Mouse (Mus musculus): Measurements from ENCODE around the gene Gata2.

DNA sequence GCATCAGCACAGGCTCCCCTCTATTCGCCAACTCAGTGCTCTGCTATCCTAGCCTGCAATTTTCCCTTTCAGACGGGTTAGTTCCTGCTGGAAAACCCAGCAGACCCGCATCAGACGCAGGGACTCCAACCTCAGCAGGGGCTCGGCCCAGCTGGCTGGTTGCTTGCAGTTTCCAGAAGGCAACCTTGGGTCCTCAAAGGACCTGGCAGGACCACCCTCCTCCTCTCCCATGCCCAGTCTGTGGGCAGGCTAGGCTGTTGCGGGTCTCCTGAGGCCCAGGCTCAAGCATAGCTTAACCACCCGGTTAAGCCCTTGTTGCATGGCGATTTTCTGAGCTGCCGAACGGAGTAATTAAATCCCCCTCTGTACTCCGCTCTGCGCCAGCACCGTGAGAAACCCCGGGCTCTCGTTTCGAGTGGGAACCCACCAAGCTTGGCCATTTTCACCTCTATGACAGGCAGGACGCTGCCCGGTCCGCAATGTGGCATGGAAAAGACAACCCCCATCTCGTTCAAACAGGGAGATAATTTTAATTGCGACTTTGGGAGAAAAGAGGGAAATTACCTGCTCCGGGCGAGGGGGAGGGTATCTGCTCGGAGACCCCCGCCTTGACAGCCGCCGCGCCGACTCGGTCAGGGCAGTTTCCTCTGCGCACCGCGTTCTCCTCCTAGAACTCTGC is 2.5 kb downstream of the Gata2 start:
- TF ChIP-seq CTCF (IDR thresholded peaks at IDR 0.05; ENCODE audit: low read depth, low read length): no peak
- TF ChIP-seq POLR2A (IDR thresholded peaks at IDR 0.05; ENCODE audit: borderline replicate concordance, low read depth, low read length): no peak
